Mouse (Mus musculus): Measurements from ENCODE around the gene Hexb. TPM values are rescaled to one million over a fixed set of nuclear protein-coding genes. Genes with fewer than 3 reads are reported as not detected.
A peak's percentile ranks its signal among the peaks of the same experiment; 100 is the strongest.

The Hexb gene
- total and polyA plus RNA-seq, 3 experiments: 12.7 to 15.4 TPM; not detected in 1

- TF ChIP-seq MYB (IDR thresholded peaks at IDR 0.05; ENCODE audit: low read depth, low read length) (no peak), TBP (IDR thresholded peaks at IDR 0.05; ENCODE audit: low read depth, low read length) (peak; percentile 54; the same call in 1 of the 2 replicates)
- Histone ChIP-seq H3K79me2 (ENCODE audit: control insufficient read depth, insufficient read depth, low read length, poor library complexity) (no peaks in the 10 kb centered on the region), H3K27ac (ENCODE audit: control insufficient read depth, low read depth, low read length) (no peak overlapping the region), H3K36me3 (ENCODE audit: control insufficient read depth in 1 of 2, insufficient read depth in 2 of 2, low read length in 2 of 2) (no peaks in the 10 kb centered on the region), H3K9ac (ENCODE audit: control insufficient read depth, low read depth, low read length, poor library complexity, severe bottlenecking) (no peak overlapping the region), H3K27me3 (ENCODE audit: control insufficient read depth in 1 of 2, insufficient read depth in 2 of 2, low read length in 2 of 2) (no peaks in the 10 kb centered on the region), H3K4me1 (ENCODE audit: control insufficient read depth in 1 of 2, insufficient read depth in 2 of 2, low read length in 2 of 2) (no peaks in the 10 kb centered on the region), H3K4me3 (ENCODE audit: control insufficient read depth in 1 of 2, insufficient read depth in 1 of 2, low read depth in 2 of 2, low read length in 2 of 2) (no peak overlapping the region), H3K9me3 (replicated peaks; ENCODE audit: insufficient read depth, low read length) (no peaks in the 10 kb centered on the region)
- no peak for DNase-seq (ENCODE audit: low read depth, low spot score)
Measured at GRCm38 (mm10) chr13:97237700-97238099, 39.5 kb upstream of the Hexb start.

- no peak for TF ChIP-seq NRF1 (IDR thresholded peaks at IDR 0.05; ENCODE audit: insufficient read depth, low read depth, low read length, poor library complexity, severe bottlenecking)
- no peak for TF ChIP-seq SIN3A (IDR thresholded peaks at IDR 0.05; ENCODE audit: low read length)
- TF ChIP-seq RAD21 (IDR thresholded peaks at IDR 0.05; ENCODE audit: low read depth, low read length): no peak
- no peak for TF ChIP-seq KAT2A (conservative IDR thresholded peaks at IDR 0.05; ENCODE audit: low read depth, low read length)
- no peak for TF ChIP-seq TBP (IDR thresholded peaks at IDR 0.05; ENCODE audit: low read depth, low read length)
- TF ChIP-seq BHLHE40 (IDR thresholded peaks at IDR 0.05; ENCODE audit: borderline replicate concordance, low read depth, low read length): no peak
- no peak for TF ChIP-seq USF2 (IDR thresholded peaks at IDR 0.05; ENCODE audit: borderline replicate concordance in 1 of 2, insufficient read depth in 1 of 2, low read depth in 1 of 2, low read length in 2 of 2)
- no peak for TF ChIP-seq NELFE (IDR thresholded peaks at IDR 0.05; ENCODE audit: low read depth, low read length)
- Histone ChIP-seq H3K4me3 (ENCODE audit: control insufficient read depth in 1 of 2, insufficient read depth in 1 of 2, low read depth in 2 of 2, low read length in 2 of 2) (no peak overlapping the region), H3K9me3 (replicated peaks; ENCODE audit: insufficient read depth, low read length) (no peaks in the 10 kb centered on the region), H3K36me3 (ENCODE audit: control insufficient read depth in 1 of 2, insufficient read depth in 2 of 2, low read length in 2 of 2) (no peaks in the 10 kb centered on the region), H3K9ac (ENCODE audit: control insufficient read depth, low read depth, low read length, poor library complexity, severe bottlenecking) (no peak overlapping the region), H3K27ac (ENCODE audit: control insufficient read depth, low read depth, low read length) (no peak overlapping the region), H3K4me1 (ENCODE audit: control insufficient read depth in 1 of 2, insufficient read depth in 2 of 2, low read length in 2 of 2) (no peaks in the 10 kb centered on the region), H3K79me2 (ENCODE audit: control insufficient read depth, insufficient read depth, low read length, poor library complexity) (no peaks in the 10 kb centered on the region), H3K27me3 (ENCODE audit: control insufficient read depth in 1 of 2, insufficient read depth in 2 of 2, low read length in 2 of 2) (no peaks in the 10 kb centered on the region)
- no peak for DNase-seq (ENCODE audit: low read depth, low spot score)
Measured at GRCm38 (mm10) chr13:97235911-97236310, 37.8 kb upstream of the Hexb start.

- Histone ChIP-seq H3K27me3 (ENCODE audit: control insufficient read depth in 1 of 2, insufficient read depth in 2 of 2, low read length in 2 of 2) (no peaks in the 10 kb centered on the region), H3K9ac (ENCODE audit: control insufficient read depth, low read depth, low read length, poor library complexity, severe bottlenecking) (no peak overlapping the region), H3K4me3 (ENCODE audit: control insufficient read depth in 1 of 2, insufficient read depth in 1 of 2, low read depth in 2 of 2, low read length in 2 of 2) (no peak overlapping the region), H3K4me1 (ENCODE audit: control insufficient read depth in 1 of 2, insufficient read depth in 2 of 2, low read length in 2 of 2) (no peaks in the 10 kb centered on the region), H3K27ac (ENCODE audit: control insufficient read depth, low read depth, low read length) (no peak overlapping the region), H3K79me2 (ENCODE audit: control insufficient read depth, insufficient read depth, low read length, poor library complexity) (no peaks in the 10 kb centered on the region), H3K9me3 (replicated peaks; ENCODE audit: insufficient read depth, low read length) (no peaks in the 10 kb centered on the region), H3K36me3 (ENCODE audit: control insufficient read depth in 1 of 2, insufficient read depth in 2 of 2, low read length in 2 of 2) (no peaks in the 10 kb centered on the region)
- peak; percentile 80 for DNase-seq (ENCODE audit: low read depth, low spot score)
- TF ChIP-seq NRF1 (IDR thresholded peaks at IDR 0.05; ENCODE audit: insufficient read depth, low read depth, low read length, poor library complexity, severe bottlenecking) (0 out of 2 replicates have a peak, but pooled peaks have one; percentile 19), SMC3 (IDR thresholded peaks at IDR 0.05; ENCODE audit: low read depth, low read length) (peak; percentile 96), ZMIZ1 (IDR thresholded peaks at IDR 0.05; ENCODE audit: low read depth, low read length) (no peak), ZC3H11A (IDR thresholded peaks at IDR 0.05; ENCODE audit: low read depth, low read length) (peak; percentile 96), RAD21 (IDR thresholded peaks at IDR 0.05; ENCODE audit: low read depth, low read length) (peak; percentile 92), CTCF (IDR thresholded peaks at IDR 0.05 in 2 of 3, conservative IDR thresholded peaks at IDR 0.05 in 1 of 3; ENCODE audit: control insufficient read depth in 1 of 3, insufficient read depth in 1 of 3, low read depth in 2 of 3, low read length in 3 of 3, poor library complexity in 1 of 3, severe bottlenecking in 1 of 3) (peak; percentile 38 to 87 (median 69))
Measured at GRCm38 (mm10) chr13:97234785-97235417, 36.7 kb upstream of the Hexb start.

Measured in MEL (cell line).